Mouse (Mus musculus) thymus, postnatal 0 days (tissue): ENCODE data around the gene Chchd2. TPM values are rescaled to one million over a fixed set of nuclear protein-coding genes. Genes with fewer than 3 reads are reported as not detected.
"Not testable (repeated sequence)": the region's sequence is repeated elsewhere in the genome, so short reads cannot be mapped to it uniquely, and the experiment has no call there.

ENCODE experiments used
- DNase-seq: peaks from one replicate; pipeline ENCODE4 v3.0.0-alpha.2; 2015; ENCODE audit warnings: low spot score
- polyA plus RNA-seq: library from polyadenylated mRNA; unstranded; fragments of >200 nt; fragmentation: Nextera tagmentation; extraction: Ambion mirVana; gene quantifications from 2 replicates; pipeline ENCODE4 v1.2.1, GENCODE M21; 2015

The Chchd2 gene
- polyA plus RNA-seq, result 906 and 1,002 TPM in 2 replicates

- peak; percentile 93 for DNase-seq
These were observed at the start of gene Chchd2 for GRCm38 (mm10) chr5:129886911-129887636. TSS of gene Chchd2 (minus strand) at chr5:129887470.

- DNase-seq, result no peak
These were observed 49.7 kb upstream of the Chchd2 start for GRCm38 (mm10) chr5:129936941-129937340.

- DNase-seq, result no peak
These were observed 42.9 kb upstream of the Chchd2 start for GRCm38 (mm10) chr5:129929924-129930855.

- DNase-seq, result no peak
These were observed 38.7 kb upstream of the Chchd2 start for GRCm38 (mm10) chr5:129925933-129926332.

- DNase-seq, result no peak
These were observed 37.7 kb upstream of the Chchd2 start for GRCm38 (mm10) chr5:129924820-129925452.

GRCm38 (mm10) chr5:129921972-129922371 lies 34.7 kb upstream of the Chchd2 start:
- no peak for DNase-seq

- DNase-seq, result no peak
These were observed 32.0 kb upstream of the Chchd2 start for GRCm38 (mm10) chr5:129919320-129919719.

GRCm38 (mm10) chr5:129918752-129919151 lies 31.5 kb upstream of the Chchd2 start:
- no peak for DNase-seq

- DNase-seq, result no peak
These were observed 30.9 kb upstream of the Chchd2 start for GRCm38 (mm10) chr5:129918065-129918651.

GRCm38 (mm10) chr5:129915491-129915890 lies 28.2 kb upstream of the Chchd2 start:
- not testable (repeated sequence) for DNase-seq

GRCm38 (mm10) chr5:129914024-129914423 lies 26.8 kb upstream of the Chchd2 start:
- peak; percentile 42 for DNase-seq

- no peak for DNase-seq
These were observed 22.3 kb upstream of the Chchd2 start for GRCm38 (mm10) chr5:129909591-129909990.

- DNase-seq, result no peak
These were observed 21.9 kb upstream of the Chchd2 start for GRCm38 (mm10) chr5:129909147-129909546.

GRCm38 (mm10) chr5:129908242-129908965 lies 21.1 kb upstream of the Chchd2 start, which contains the start of gene Nupr1l:
TSS of gene Nupr1l (plus strand) at chr5:129908540.
- DNase-seq, result peak; percentile 71

GRCm38 (mm10) chr5:129907775-129908174 lies 20.5 kb upstream of the Chchd2 start:
- DNase-seq, result no peak

GRCm38 (mm10) chr5:129898449-129898848 lies 11.2 kb upstream of the Chchd2 start, which contains the start of gene Phkg1:
TSS of gene Phkg1 (minus strand) at chr5:129898549.
- DNase-seq, result no peak

GRCm38 (mm10) chr5:129895198-129896088 lies 8.2 kb upstream of the Chchd2 start, which contains the start of gene Zbed5:
TSS of gene Zbed5 (plus strand) at chr5:129895723.
- DNase-seq, result peak; percentile 82

- DNase-seq, result not testable (repeated sequence)
These were observed 3.1 kb upstream of the Chchd2 start for GRCm38 (mm10) chr5:129890390-129890789.

GRCm38 (mm10) chr5:129886271-129886670 lies 999 bp downstream of the Chchd2 start:
- DNase-seq, result peak; percentile 12
